Mouse (Mus musculus) kidney, adult 2 months (tissue): Measurements from ENCODE around the gene Rsph3a.
"Not testable (repeated sequence)": the region's sequence is repeated elsewhere in the genome, so short reads cannot be mapped to it uniquely, and the experiment has no call there.

ENCODE experiments used
- CTCF ChIP-seq: fragments of 200-500 bp; conservative IDR thresholded peaks from 2 replicates; pipeline ENCODE4 v1.5.1; 2011; ENCODE audit warnings: low read depth, mild to moderate bottlenecking, control low read depth, low read length, moderate library complexity, mixed read lengths; ENCODE audit not compliant: insufficient read depth, insufficient read length
- POLR2A ChIP-seq: fragments of 200-500 bp; IDR thresholded peaks from one replicate; pipeline ENCODE4 v1.6.1; 2011; ENCODE audit warnings: low read depth, low read length, control low read depth

GRCm38 (mm10) chr17:8009565-8009964, 64.2 kb downstream of the Rsph3a start:
- not testable (repeated sequence) for TF ChIP-seq POLR2A, CTCF
